Comparison of ENCODE assay signal across 7 mouse cellular contexts in genomic region chr3:157924692-157925328, GRCm38 (mm10). TPM values are rescaled to one million over a fixed set of nuclear protein-coding genes. Genes with fewer than 3 reads are reported as not detected.
A peak's percentile ranks its signal among the peaks of the same experiment; 100 is the strongest.
DNase-seq lines count a peak whose midpoint lies in the region; ATAC-seq and TF ChIP-seq lines count a peak whose summit lies in the region.

Gene Cth (minus strand): TSS chr3:157925077.

- H3K27ac ChIP-seq in embryonic facial prominence, embryonic 12.5 days: no peak within 1 kb of the TSS
- no peak within 1 kb of the TSS for H3K27ac ChIP-seq in intestine, postnatal 0 days (ENCODE audit: low read depth, low read length)
- H3K27ac ChIP-seq in midbrain, embryonic 10.5 days (replicated peaks): peak within 1 kb of the TSS; percentile 84

- peak; percentile 99 for ATAC-seq in embryonic facial prominence, embryonic 12.5 days (ENCODE audit: insufficient number of reproducible peaks, insufficient read depth, low FRiP score, low TSS enrichment)
- ATAC-seq in granulocyte monocyte progenitor cell, adult 5-6 weeks (replicated peaks; ENCODE audit: poor library complexity, severe bottlenecking): peak; percentile 95
- ATAC-seq in intestine, postnatal 0 days: peak; percentile 100

- under 1% methylated on average over 30 of the region's 30 CpGs for WGBS in embryonic facial prominence, embryonic 12.5 days
- under 1% methylated on average over 30 of the region's 30 CpGs for WGBS in intestine, postnatal 0 days
- 1% methylated on average over 30 of the region's 30 CpGs for WGBS in midbrain, embryonic 10.5 days

- peak within 1 kb of the TSS; percentile 54 for H3K4me3 ChIP-seq in embryonic facial prominence, embryonic 12.5 days
- H3K4me3 ChIP-seq in intestine, postnatal 0 days (ENCODE audit: low read depth, low read length): peak within 1 kb of the TSS; percentile 46
- peak within 1 kb of the TSS; percentile 62 for H3K4me3 ChIP-seq in midbrain, embryonic 10.5 days

- intact Hi-C loops in left cerebral cortex, postnatal 36 days (cut with DNase I): no loop called here

- peak within 1 kb of the TSS; percentile 44 for H3K9ac ChIP-seq in embryonic facial prominence, embryonic 12.5 days
- H3K9ac ChIP-seq in intestine, postnatal 0 days (ENCODE audit: low read depth, low read length): peak within 1 kb of the TSS; percentile 56

- DNase-seq in adrenal gland, postnatal 36 days: peak; percentile 95
- peak; percentile 80 to 81 for DNase-seq in left cerebral cortex, postnatal 36 days (ENCODE audit: low spot score in 2 of 2)
- DNase-seq in midbrain, embryonic 10.5 days (ENCODE audit: low spot score): peak; percentile 89
- peak; percentile 92 for DNase-seq in skeletal muscle tissue, adult 2 months (ENCODE audit: low read depth, low spot score)

- no peaks in the 10 kb centered on the region for H3K9me3 ChIP-seq in embryonic facial prominence, embryonic 12.5 days
- no peaks in the 10 kb centered on the region for H3K9me3 ChIP-seq in intestine, postnatal 0 days (ENCODE audit: control insufficient read depth)
- no peaks in the 10 kb centered on the region for H3K9me3 ChIP-seq in midbrain, embryonic 10.5 days (replicated peaks)

- H3K36me3 ChIP-seq in embryonic facial prominence, embryonic 12.5 days: no peaks in the 10 kb centered on the region
- no peaks in the 10 kb centered on the region; the same call in 1 of the 2 replicates for H3K36me3 ChIP-seq in intestine, postnatal 0 days (ENCODE audit: control insufficient read depth, insufficient read depth)
- no peaks in the 10 kb centered on the region for H3K36me3 ChIP-seq in midbrain, embryonic 10.5 days

- TF ChIP-seq CTCF in intestine, postnatal 0 days (IDR thresholded peaks at IDR 0.05; ENCODE audit: low read depth): peak; percentile 18

- H3K27me3 ChIP-seq in embryonic facial prominence, embryonic 12.5 days: no peaks in the 10 kb centered on the region
- no peaks in the 10 kb centered on the region for H3K27me3 ChIP-seq in intestine, postnatal 0 days (replicated peaks; ENCODE audit: control insufficient read depth, insufficient read depth, low read length)
- H3K27me3 ChIP-seq in midbrain, embryonic 10.5 days (ENCODE audit: low read depth, poor library complexity, severe bottlenecking): no peaks in the 10 kb centered on the region

- H3K4me2 ChIP-seq in embryonic facial prominence, embryonic 12.5 days (replicated peaks): peak within 1 kb of the TSS; percentile 86
- H3K4me2 ChIP-seq in intestine, postnatal 0 days (replicated peaks; ENCODE audit: low read depth): peak within 1 kb of the TSS; percentile 87

- 0 out of 2 replicates have a peak, but pooled peaks cover 3% of the 10 kb centered on the region for H3K4me1 ChIP-seq in embryonic facial prominence, embryonic 12.5 days
- H3K4me1 ChIP-seq in intestine, postnatal 0 days (replicated peaks; ENCODE audit: control insufficient read depth, insufficient read depth, low read length): 0 out of 2 replicates have a peak, but pooled peaks cover 2% of the 10 kb centered on the region
- H3K4me1 ChIP-seq in midbrain, embryonic 10.5 days: peaks cover 27% of the 10 kb centered on the region

RNA-seq across cellular contexts. Expression of gene Cth, which starts in this region (rescaled TPM):
- 10 to 100 TPM; 16.8 to 49.5 TPM for total RNA-seq in adrenal gland, postnatal 36 days (2021)
- polyA plus RNA-seq in embryonic facial prominence, embryonic 12.5 days (2016; fragmentation: Nextera tagmentation; extraction: Ambion mirVana): 15.3 TPM in 2 replicates
- 3.5 TPM in 1 of 2 replicates, not detected in the other for total RNA-seq in granulocyte monocyte progenitor cell, adult 5-6 weeks (2014; fragmentation: Nextera tagmentation)
- total RNA-seq in granulocyte monocyte progenitor cell, adult 5-6 weeks (2017): 0.43 TPM in 1 of 2 replicates, not detected in the other
- polyA plus RNA-seq in intestine, postnatal 0 days (2015; fragmentation: Nextera tagmentation; extraction: Ambion mirVana): 14.7 and 19.7 TPM in 2 replicates
- 1 to 10 TPM; 5.9 to 7.2 TPM for total RNA-seq in left cerebral cortex, postnatal 36 days (2021)
- polyA plus RNA-seq in midbrain, embryonic 10.5 days (2016; fragmentation: Nextera tagmentation; extraction: Ambion mirVana): 11.9 and 16.8 TPM in 2 replicates
